Mouse (Mus musculus) stomach, postnatal 0 days (tissue): Measurements from ENCODE around the gene Rif1.

ENCODE experiments used
- CTCF ChIP-seq: IDR thresholded peaks from 2 replicates; pipeline ENCODE4 v1.5.1; 2016; ENCODE audit warnings: antibody characterized with exemption, low read depth, mild to moderate bottlenecking, moderate library complexity
- EP300 ChIP-seq: optimal IDR thresholded peaks from 2 replicates; pipeline ENCODE3; 2016; ENCODE audit warnings: antibody characterized with exemption

DNA sequence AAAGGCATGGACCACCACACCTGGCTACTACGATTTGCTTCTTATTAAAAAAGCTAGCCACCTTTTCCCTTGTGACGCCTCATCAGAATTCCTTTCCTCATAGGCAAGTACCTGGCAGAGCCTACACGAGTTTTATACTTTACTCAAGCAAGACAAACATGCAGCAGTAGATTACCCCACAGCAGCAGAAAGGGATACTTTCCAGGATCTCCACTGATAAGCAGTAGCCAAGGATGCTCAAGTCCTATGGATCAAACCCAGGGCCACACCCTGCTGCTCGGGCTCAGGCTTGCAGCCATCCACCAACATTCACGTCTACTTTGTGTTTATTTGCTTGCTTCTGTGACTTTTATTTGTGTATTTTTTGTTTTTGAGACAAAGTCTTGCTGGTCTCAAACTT is 26.6 kb upstream of the Rif1 start:
- no peak for TF ChIP-seq CTCF
- TF ChIP-seq EP300: no peak
